Mouse (Mus musculus): ENCODE results near the gene Ctc1. TPM values are rescaled to one million over a fixed set of nuclear protein-coding genes. Genes with fewer than 3 reads are reported as not detected.

Gene Ctc1
- polyA plus RNA-seq, 1 experiment, result 20.0 TPM

- no peaks in the 10 kb centered on the region for H3K36me3 ChIP-seq (ENCODE audit: control insufficient read depth, insufficient read depth, low read length)
- under 1% methylated on average over 64 of the region's 64 CpGs for WGBS
- peak within 1 kb of the TSS; percentile 85 for H3K4me3 ChIP-seq (ENCODE audit: low read depth, low read length)
- H3K4me1 ChIP-seq (ENCODE audit: control insufficient read depth, insufficient read depth, insufficient read length, low read length), result peaks cover 6% of the 10 kb centered on the region
- TF ChIP-seq CTCF (IDR thresholded peaks at IDR 0.05; ENCODE audit: extremely low read depth, insufficient read length, insufficient replicate concordance, low read depth, low read length), result 0 out of 2 replicates have a peak, but pooled peaks have one; percentile 9
- peak; percentile 45 for TF ChIP-seq POLR2A (IDR thresholded peaks at IDR 0.05; ENCODE audit: low read depth, low read length)
- no peaks in the 10 kb centered on the region for H3K27me3 ChIP-seq (ENCODE audit: control insufficient read depth, insufficient read depth, low read length)
- H3K27ac ChIP-seq (ENCODE audit: insufficient read depth, low read depth, low read length), result peak within 1 kb of the TSS; percentile 84
Measured at GRCm38 (mm10) chr11:69059357-69059974, 43.8 kb downstream of the Ctc1 start, which contains the start of gene Borcs6. Borcs6 (plus strand) TSS chr11:69059717.

GRCm38 (mm10) chr11:69059975-69060411 lies 44.3 kb downstream of the Ctc1 start:
- H3K4me1 ChIP-seq (ENCODE audit: control insufficient read depth, insufficient read depth, insufficient read length, low read length), result peaks cover 6% of the 10 kb centered on the region
- peak overlapping the region; percentile 71 for H3K27ac ChIP-seq (ENCODE audit: insufficient read depth, low read depth, low read length)
- WGBS, result under 1% methylated on average over 49 of the region's 49 CpGs
- no peaks in the 10 kb centered on the region for H3K36me3 ChIP-seq (ENCODE audit: control insufficient read depth, insufficient read depth, low read length)
- no peaks in the 10 kb centered on the region for H3K27me3 ChIP-seq (ENCODE audit: control insufficient read depth, insufficient read depth, low read length)
- H3K4me3 ChIP-seq (ENCODE audit: low read depth, low read length), result peak overlapping the region; percentile 85
- TF ChIP-seq CTCF (IDR thresholded peaks at IDR 0.05; ENCODE audit: extremely low read depth, insufficient read length, insufficient replicate concordance, low read depth, low read length), result no peak
- no peak for TF ChIP-seq POLR2A (IDR thresholded peaks at IDR 0.05; ENCODE audit: low read depth, low read length)

- Histone ChIP-seq H3K4me3 (ENCODE audit: low read depth, low read length) (peak overlapping the region; percentile 85), H3K27me3 (ENCODE audit: control insufficient read depth, insufficient read depth, low read length) (no peaks in the 10 kb centered on the region), H3K36me3 (ENCODE audit: control insufficient read depth, insufficient read depth, low read length) (no peaks in the 10 kb centered on the region), H3K4me1 (ENCODE audit: control insufficient read depth, insufficient read depth, insufficient read length, low read length) (peaks cover 6% of the 10 kb centered on the region), H3K27ac (ENCODE audit: insufficient read depth, low read depth, low read length) (peak overlapping the region; percentile 71)
- WGBS, result 5% methylated on average over 40 of the region's 40 CpGs
- no peak for TF ChIP-seq CTCF (IDR thresholded peaks at IDR 0.05; ENCODE audit: extremely low read depth, insufficient read length, insufficient replicate concordance, low read depth, low read length)
- no peak for TF ChIP-seq POLR2A (IDR thresholded peaks at IDR 0.05; ENCODE audit: low read depth, low read length)
Measured at GRCm38 (mm10) chr11:69060448-69061254, 44.9 kb downstream of the Ctc1 start.

GRCm38 (mm10) chr11:69061255-69061912 lies 45.7 kb downstream of the Ctc1 start:
- peaks cover 10% of the 10 kb centered on the region for H3K4me1 ChIP-seq (ENCODE audit: control insufficient read depth, insufficient read depth, insufficient read length, low read length)
- no peak for TF ChIP-seq POLR2A (IDR thresholded peaks at IDR 0.05; ENCODE audit: low read depth, low read length)
- TF ChIP-seq CTCF (IDR thresholded peaks at IDR 0.05; ENCODE audit: extremely low read depth, insufficient read length, insufficient replicate concordance, low read depth, low read length), result no peak
- 63% methylated on average over 17 of the region's 17 CpGs for WGBS
- H3K27ac ChIP-seq (ENCODE audit: insufficient read depth, low read depth, low read length), result no peak overlapping the region
- H3K4me3 ChIP-seq (ENCODE audit: low read depth, low read length), result peak overlapping the region; percentile 85
- no peaks in the 10 kb centered on the region for H3K36me3 ChIP-seq (ENCODE audit: control insufficient read depth, insufficient read depth, low read length)
- no peaks in the 10 kb centered on the region for H3K27me3 ChIP-seq (ENCODE audit: control insufficient read depth, insufficient read depth, low read length)

GRCm38 (mm10) chr11:69062194-69062760 lies 46.6 kb downstream of the Ctc1 start:
- peaks cover 12% of the 10 kb centered on the region for H3K4me1 ChIP-seq (ENCODE audit: control insufficient read depth, insufficient read depth, insufficient read length, low read length)
- no peaks in the 10 kb centered on the region for H3K27me3 ChIP-seq (ENCODE audit: control insufficient read depth, insufficient read depth, low read length)
- H3K4me3 ChIP-seq (ENCODE audit: low read depth, low read length), result peak overlapping the region; percentile 0; the same call in 1 of the 2 replicates
- TF ChIP-seq POLR2A (IDR thresholded peaks at IDR 0.05; ENCODE audit: low read depth, low read length), result no peak
- TF ChIP-seq CTCF (IDR thresholded peaks at IDR 0.05; ENCODE audit: extremely low read depth, insufficient read length, insufficient replicate concordance, low read depth, low read length), result no peak
- 2% methylated on average over 17 of the region's 17 CpGs for WGBS
- H3K36me3 ChIP-seq (ENCODE audit: control insufficient read depth, insufficient read depth, low read length), result no peaks in the 10 kb centered on the region
- 0 out of 2 replicates have a peak overlapping the region, but pooled peaks have one; percentile 13 for H3K27ac ChIP-seq (ENCODE audit: insufficient read depth, low read depth, low read length)

GRCm38 (mm10) chr11:69062761-69063224 lies 47.1 kb downstream of the Ctc1 start:
- H3K27ac ChIP-seq (ENCODE audit: insufficient read depth, low read depth, low read length), result peak overlapping the region; percentile 57
- peak overlapping the region; percentile 59 for H3K4me3 ChIP-seq (ENCODE audit: low read depth, low read length)
- peaks cover 12% of the 10 kb centered on the region for H3K4me1 ChIP-seq (ENCODE audit: control insufficient read depth, insufficient read depth, insufficient read length, low read length)
- H3K36me3 ChIP-seq (ENCODE audit: control insufficient read depth, insufficient read depth, low read length), result no peaks in the 10 kb centered on the region
- under 1% methylated on average over 19 of the region's 19 CpGs for whole genome bisulfite sequencing
- no peaks in the 10 kb centered on the region for H3K27me3 ChIP-seq (ENCODE audit: control insufficient read depth, insufficient read depth, low read length)
- TF ChIP-seq CTCF (IDR thresholded peaks at IDR 0.05; ENCODE audit: extremely low read depth, insufficient read length, insufficient replicate concordance, low read depth, low read length) (no peak), POLR2A (IDR thresholded peaks at IDR 0.05; ENCODE audit: low read depth, low read length) (no peak)
